Mouse (Mus musculus): ENCODE measurements around the gene Tgif1. TPM values are rescaled to one million over a fixed set of nuclear protein-coding genes. Genes with fewer than 3 reads are reported as not detected.

Gene Tgif1
- polyA plus RNA-seq, 1 experiment from 2014 or later: 13.6 TPM

DNA sequence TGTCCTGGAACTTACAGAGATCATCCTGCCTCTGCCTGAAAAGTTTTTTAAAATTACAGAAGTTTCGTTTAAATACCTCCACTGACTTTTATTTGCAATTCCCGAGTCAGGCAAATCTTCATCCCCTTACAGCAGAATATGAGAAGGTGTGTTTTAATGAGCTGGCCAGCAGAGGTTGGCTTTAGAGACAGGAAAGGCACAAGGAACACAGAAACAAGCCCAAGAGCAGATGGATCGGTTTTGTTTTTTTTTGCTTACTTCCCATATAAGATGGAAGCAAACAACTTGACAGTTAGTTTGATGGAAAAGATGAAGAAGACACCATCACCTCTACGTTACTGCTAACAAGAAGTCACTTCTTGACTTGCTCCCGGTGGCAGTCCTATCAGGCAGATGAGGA lies 18.3 kb upstream of the Tgif1 start:
- Histone ChIP-seq H3K9me3 (replicated peaks; ENCODE audit: control insufficient read depth, low read length) (no peaks in the 10 kb centered on the region), H3K9ac (ENCODE audit: low read length) (no peak overlapping the region), H3K4me2 (ENCODE audit: low read length) (no peak overlapping the region), H3K4me1 (ENCODE audit: control insufficient read depth, insufficient read depth, low read length) (peaks cover 12% of the 10 kb centered on the region), H3K27me3 (replicated peaks; ENCODE audit: control insufficient read depth, insufficient read depth, low read length) (no peaks in the 10 kb centered on the region), H3K36me3 (ENCODE audit: control insufficient read depth, insufficient read depth, low read length) (no peaks in the 10 kb centered on the region), H3K27ac (ENCODE audit: low read depth, low read length) (no peak overlapping the region), H3K4me3 (ENCODE audit: low read depth, low read length) (no peak overlapping the region)
- DNase-seq (ENCODE audit: low spot score) (no peak), ATAC-seq (no peak)
- WGBS: 49% methylated on average over 5 of the region's 5 CpGs

- 89% methylated on average over 4 of the region's 4 CpGs for WGBS
These were observed 17.2 kb upstream of the Tgif1 start for GRCm38 (mm10) chr17:70870581-70870980.

GRCm38 (mm10) chr17:70868577-70869229 lies 15.4 kb upstream of the Tgif1 start:
- Histone ChIP-seq H3K4me3 (ENCODE audit: low read depth, low read length) (no peak overlapping the region), H3K9me3 (replicated peaks; ENCODE audit: control insufficient read depth, low read length) (no peaks in the 10 kb centered on the region), H3K36me3 (ENCODE audit: control insufficient read depth, insufficient read depth, low read length) (no peaks in the 10 kb centered on the region), H3K9ac (ENCODE audit: low read length) (no peak overlapping the region), H3K27ac (ENCODE audit: low read depth, low read length) (no peak overlapping the region), H3K4me1 (ENCODE audit: control insufficient read depth, insufficient read depth, low read length) (peaks cover 12% of the 10 kb centered on the region), H3K27me3 (replicated peaks; ENCODE audit: control insufficient read depth, insufficient read depth, low read length) (no peaks in the 10 kb centered on the region), H3K4me2 (ENCODE audit: low read length) (no peak overlapping the region)
- no peak for DNase-seq (ENCODE audit: low spot score)
- no peak for ATAC-seq
- 89% methylated on average over 5 of the region's 5 CpGs for WGBS

More at GRCm38 (mm10) chr17:70870581-70870980, 17.2 kb upstream of the Tgif1 start:
- H3K4me2 ChIP-seq (ENCODE audit: low read length): no peak overlapping the region
- H3K27ac ChIP-seq (ENCODE audit: low read depth, low read length): no peak overlapping the region
- peaks cover 12% of the 10 kb centered on the region for H3K4me1 ChIP-seq (ENCODE audit: control insufficient read depth, insufficient read depth, low read length)
- H3K4me3 ChIP-seq (ENCODE audit: low read depth, low read length): no peak overlapping the region
- no peaks in the 10 kb centered on the region for H3K9me3 ChIP-seq (replicated peaks; ENCODE audit: control insufficient read depth, low read length)
- ATAC-seq: no peak
- no peak for DNase-seq (ENCODE audit: low spot score)
- H3K27me3 ChIP-seq (replicated peaks; ENCODE audit: control insufficient read depth, insufficient read depth, low read length): no peaks in the 10 kb centered on the region
- H3K36me3 ChIP-seq (ENCODE audit: control insufficient read depth, insufficient read depth, low read length): no peaks in the 10 kb centered on the region
- no peak overlapping the region for H3K9ac ChIP-seq (ENCODE audit: low read length)

DNA sequence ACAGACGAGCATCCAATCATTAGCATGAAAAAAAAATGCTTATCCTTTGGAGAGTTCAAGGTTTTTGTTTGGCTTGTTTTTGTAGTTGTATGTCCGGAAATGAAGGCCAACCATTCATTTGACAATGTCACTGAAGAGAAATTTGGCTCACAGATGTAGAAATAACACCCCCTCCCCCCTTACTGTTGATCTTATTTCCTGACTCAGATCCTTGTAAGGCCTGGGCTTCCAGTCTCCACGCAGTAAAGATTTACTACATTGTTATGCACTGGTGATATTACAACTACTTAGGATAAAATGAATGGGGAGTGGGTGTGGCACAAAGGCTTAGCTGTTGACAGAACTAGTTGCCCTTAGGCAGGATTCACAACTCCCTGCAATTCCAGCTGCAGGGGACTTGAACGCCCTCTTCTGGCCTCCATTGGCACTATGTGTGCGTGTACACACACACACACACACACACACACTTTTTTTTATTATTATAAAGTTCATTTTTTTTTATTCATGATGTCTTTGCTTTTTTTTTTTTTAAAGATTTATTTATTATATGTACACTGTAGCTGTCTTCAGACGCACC lies 13.3 kb upstream of the Tgif1 start:
- Histone ChIP-seq H3K27me3 (replicated peaks; ENCODE audit: control insufficient read depth, insufficient read depth, low read length) (no peaks in the 10 kb centered on the region), H3K27ac (ENCODE audit: low read depth, low read length) (no peak overlapping the region), H3K9me3 (replicated peaks; ENCODE audit: control insufficient read depth, low read length) (no peaks in the 10 kb centered on the region), H3K9ac (ENCODE audit: low read length) (no peak overlapping the region), H3K4me1 (ENCODE audit: control insufficient read depth, insufficient read depth, low read length) (no peaks in the 10 kb centered on the region), H3K4me2 (ENCODE audit: low read length) (no peak overlapping the region), H3K36me3 (ENCODE audit: control insufficient read depth, insufficient read depth, low read length) (no peaks in the 10 kb centered on the region), H3K4me3 (ENCODE audit: low read depth, low read length) (no peak overlapping the region)
- DNase-seq (ENCODE audit: low spot score): no peak
- 83% methylated on average over 6 of the region's 6 CpGs for WGBS
- ATAC-seq: no peak

GRCm38 (mm10) chr17:70866029-70866428 lies 12.7 kb upstream of the Tgif1 start:
- Histone ChIP-seq H3K36me3 (ENCODE audit: control insufficient read depth, insufficient read depth, low read length) (no peaks in the 10 kb centered on the region), H3K4me3 (ENCODE audit: low read depth, low read length) (no peak overlapping the region), H3K27ac (ENCODE audit: low read depth, low read length) (no peak overlapping the region), H3K4me2 (ENCODE audit: low read length) (no peak overlapping the region), H3K9ac (ENCODE audit: low read length) (no peak overlapping the region), H3K4me1 (ENCODE audit: control insufficient read depth, insufficient read depth, low read length) (no peaks in the 10 kb centered on the region), H3K9me3 (replicated peaks; ENCODE audit: control insufficient read depth, low read length) (no peaks in the 10 kb centered on the region), H3K27me3 (replicated peaks; ENCODE audit: control insufficient read depth, insufficient read depth, low read length) (no peaks in the 10 kb centered on the region)
- no peak for DNase-seq (ENCODE audit: low spot score)
- 91% methylated on average over 5 of the region's 5 CpGs for WGBS
- no peak for ATAC-seq

DNA sequence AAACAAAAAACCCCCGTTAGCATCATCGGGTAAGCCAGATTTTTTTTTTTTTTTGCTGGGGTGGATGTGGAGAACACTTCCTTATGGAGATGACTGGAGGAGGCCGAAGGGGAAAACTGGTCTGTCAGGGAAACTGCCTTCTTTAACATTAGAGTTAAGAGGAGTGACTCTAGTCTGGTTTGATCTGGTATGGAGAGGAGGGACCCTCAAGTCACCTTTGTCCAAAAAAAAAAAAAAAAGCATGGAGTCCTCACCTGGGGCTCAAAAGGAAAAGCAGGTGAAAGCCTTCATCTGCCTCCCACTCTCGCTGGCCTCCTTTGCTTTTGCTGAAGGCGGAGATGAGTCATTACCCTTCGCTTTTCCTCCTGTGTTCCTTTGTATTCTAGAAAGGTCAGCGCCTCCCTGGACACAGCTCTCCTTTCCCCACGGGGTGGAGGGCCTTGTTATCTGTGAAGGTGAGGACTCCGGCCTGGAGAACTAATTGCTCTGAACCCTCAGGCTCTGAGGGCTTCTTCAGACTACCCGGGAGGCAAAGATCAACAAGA lies 11.8 kb upstream of the Tgif1 start:
- WGBS: 83% methylated on average over 10 of the region's 10 CpGs
- ATAC-seq (no peak), DNase-seq (ENCODE audit: low spot score) (no peak)
- Histone ChIP-seq H3K9me3 (replicated peaks; ENCODE audit: control insufficient read depth, low read length) (no peaks in the 10 kb centered on the region), H3K27me3 (replicated peaks; ENCODE audit: control insufficient read depth, insufficient read depth, low read length) (no peaks in the 10 kb centered on the region), H3K4me2 (ENCODE audit: low read length) (no peak overlapping the region), H3K27ac (ENCODE audit: low read depth, low read length) (no peak overlapping the region), H3K9ac (ENCODE audit: low read length) (no peak overlapping the region), H3K4me1 (ENCODE audit: control insufficient read depth, insufficient read depth, low read length) (no peaks in the 10 kb centered on the region), H3K36me3 (ENCODE audit: control insufficient read depth, insufficient read depth, low read length) (no peaks in the 10 kb centered on the region), H3K4me3 (ENCODE audit: low read depth, low read length) (no peak overlapping the region)

DNA sequence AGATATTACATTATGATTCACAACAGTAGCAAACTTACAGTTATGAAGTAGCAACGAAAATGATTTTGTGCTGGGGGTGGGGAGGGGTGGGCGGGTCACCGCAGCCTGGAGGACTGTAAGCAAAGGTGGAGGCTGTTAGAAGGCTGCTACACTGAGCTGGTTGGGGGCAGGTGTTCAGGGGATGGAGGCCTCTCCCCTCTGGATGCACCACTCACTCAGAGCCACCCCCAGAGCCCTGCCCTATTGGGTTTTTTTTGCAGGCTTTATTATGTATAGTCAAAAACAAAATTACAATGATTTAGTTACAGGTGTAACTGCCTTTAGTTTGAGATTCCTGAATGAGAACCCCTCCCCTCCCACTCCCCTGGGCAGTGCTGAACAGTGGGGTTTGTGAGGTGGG lies 11.3 kb upstream of the Tgif1 start:
- 84% methylated on average over 3 of the region's 3 CpGs for WGBS

DNA sequence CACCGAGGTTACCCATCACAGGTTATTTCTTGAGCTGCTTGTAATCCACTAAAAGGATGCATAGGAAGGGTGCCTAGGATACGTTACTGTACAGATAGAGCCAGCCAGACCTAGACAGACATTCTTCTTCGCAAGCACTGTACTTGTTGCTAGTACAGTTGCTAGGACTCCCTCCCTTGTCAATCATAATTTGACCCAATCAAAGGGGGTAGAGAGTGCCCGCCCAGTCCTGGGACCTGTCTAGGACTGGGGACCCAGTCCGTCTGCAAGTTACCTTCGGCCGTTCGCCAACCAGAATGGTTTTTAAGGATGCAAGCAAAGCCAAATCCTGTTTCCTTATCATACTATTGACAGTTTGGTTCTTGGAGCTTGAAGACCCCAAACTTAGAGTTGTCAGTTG lies 10.8 kb upstream of the Tgif1 start:
- no peak overlapping the region for H3K9ac ChIP-seq (ENCODE audit: low read length)
- H3K9me3 ChIP-seq (replicated peaks; ENCODE audit: control insufficient read depth, low read length): no peaks in the 10 kb centered on the region
- no peaks in the 10 kb centered on the region for H3K4me1 ChIP-seq (ENCODE audit: control insufficient read depth, insufficient read depth, low read length)
- WGBS: 94% methylated on average over 8 of the region's 8 CpGs
- DNase-seq (ENCODE audit: low spot score) (no peak), ATAC-seq (no peak)
- H3K4me3 ChIP-seq (ENCODE audit: low read depth, low read length): no peak overlapping the region
- no peaks in the 10 kb centered on the region for H3K36me3 ChIP-seq (ENCODE audit: control insufficient read depth, insufficient read depth, low read length)
- no peaks in the 10 kb centered on the region for H3K27me3 ChIP-seq (replicated peaks; ENCODE audit: control insufficient read depth, insufficient read depth, low read length)
- no peak overlapping the region for H3K27ac ChIP-seq (ENCODE audit: low read depth, low read length)
- H3K4me2 ChIP-seq (ENCODE audit: low read length): no peak overlapping the region

More for the DNA sequence above, 11.3 kb upstream of the Tgif1 start:
- Histone ChIP-seq H3K4me2 (ENCODE audit: low read length) (no peak overlapping the region), H3K4me1 (ENCODE audit: control insufficient read depth, insufficient read depth, low read length) (no peaks in the 10 kb centered on the region), H3K9me3 (replicated peaks; ENCODE audit: control insufficient read depth, low read length) (no peaks in the 10 kb centered on the region), H3K27ac (ENCODE audit: low read depth, low read length) (no peak overlapping the region), H3K9ac (ENCODE audit: low read length) (no peak overlapping the region), H3K4me3 (ENCODE audit: low read depth, low read length) (no peak overlapping the region), H3K27me3 (replicated peaks; ENCODE audit: control insufficient read depth, insufficient read depth, low read length) (no peaks in the 10 kb centered on the region), H3K36me3 (ENCODE audit: control insufficient read depth, insufficient read depth, low read length) (no peaks in the 10 kb centered on the region)
- ATAC-seq: no peak
- DNase-seq (ENCODE audit: low spot score): no peak

DNA sequence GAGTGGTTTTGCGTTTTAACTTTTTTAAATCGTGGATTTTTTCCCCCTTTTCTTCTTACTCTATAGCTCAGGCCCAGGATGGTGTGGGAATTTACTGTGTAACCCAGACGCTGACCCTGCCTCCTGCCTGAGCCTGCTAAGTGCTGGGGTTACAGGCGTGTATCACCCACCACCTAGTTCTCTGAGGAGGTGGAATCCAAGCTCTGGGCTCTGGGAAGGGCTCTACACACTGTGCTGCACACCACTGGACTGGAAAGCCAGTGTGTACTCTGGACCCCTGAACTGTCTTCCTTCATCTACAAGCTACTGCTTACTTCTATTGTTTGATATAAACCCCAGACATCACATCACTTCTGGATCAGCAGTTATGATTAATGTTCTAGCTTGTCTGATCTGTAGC lies 5.5 kb upstream of the Tgif1 start:
- Histone ChIP-seq H3K36me3 (ENCODE audit: control insufficient read depth, insufficient read depth, low read length) (no peaks in the 10 kb centered on the region), H3K9ac (ENCODE audit: low read length) (no peak overlapping the region), H3K9me3 (replicated peaks; ENCODE audit: control insufficient read depth, low read length) (no peaks in the 10 kb centered on the region), H3K4me1 (ENCODE audit: control insufficient read depth, insufficient read depth, low read length) (no peaks in the 10 kb centered on the region), H3K4me3 (ENCODE audit: low read depth, low read length) (no peak overlapping the region), H3K4me2 (ENCODE audit: low read length) (no peak overlapping the region), H3K27ac (ENCODE audit: low read depth, low read length) (no peak overlapping the region), H3K27me3 (replicated peaks; ENCODE audit: control insufficient read depth, insufficient read depth, low read length) (no peaks in the 10 kb centered on the region)
- 87% methylated on average over 4 of the region's 4 CpGs for WGBS
- ATAC-seq (no peak), DNase-seq (ENCODE audit: low spot score) (no peak)

All from forebrain, embryonic 14.5 days (tissue).